Mouse (Mus musculus): ENCODE results near the gene Htra1.

DNA sequence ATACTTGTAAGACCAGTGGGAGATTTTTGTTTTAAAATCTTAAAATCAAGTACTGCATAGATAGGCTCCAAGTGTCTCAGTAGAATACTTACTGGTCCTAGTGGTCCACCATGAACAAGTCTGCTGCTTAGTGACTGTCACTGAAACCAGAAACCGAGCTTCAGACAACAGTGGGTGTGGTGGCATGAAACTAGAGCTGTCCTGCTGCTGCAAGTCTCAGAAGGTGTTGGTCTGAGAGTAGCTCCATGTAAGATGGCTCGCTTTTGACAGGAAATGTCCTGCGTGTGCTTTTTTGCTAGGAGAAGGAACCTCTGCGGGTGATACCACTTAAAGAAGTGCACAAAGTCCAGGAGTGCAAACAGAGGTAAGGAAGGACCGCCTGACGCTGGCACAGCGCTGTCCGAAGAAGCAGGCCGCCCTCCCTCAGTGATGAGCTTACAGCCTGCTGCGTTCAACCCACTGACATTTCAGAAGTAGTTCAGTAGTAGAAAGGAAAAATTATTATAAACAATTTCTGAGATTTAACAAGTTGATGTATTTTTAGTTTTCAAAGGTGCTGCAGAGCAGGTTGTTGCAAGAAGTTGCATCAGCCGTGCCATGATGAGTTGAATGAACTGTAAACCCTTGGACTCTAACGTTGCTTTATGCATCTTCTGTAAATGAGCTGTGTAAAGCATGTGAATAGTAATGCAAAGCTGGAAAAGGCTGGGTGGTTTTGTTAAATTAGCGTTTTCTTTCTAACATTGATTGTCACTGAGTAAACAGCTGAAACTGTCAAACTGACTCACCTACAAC is 31.1 kb upstream of the Htra1 start:
- TF ChIP-seq CTCF (conservative IDR thresholded peaks at IDR 0.05; ENCODE audit: low read length) (no peak), NANOG (IDR thresholded peaks at IDR 0.05; ENCODE audit: borderline replicate concordance, low read length) (no peak), POU5F1 (IDR thresholded peaks at IDR 0.05; ENCODE audit: borderline replicate concordance, low read length) (no peak)
